ENCODE assay signal across 8 mouse cellular contexts in genomic region chr8:78648918-78649317, GRCm38 (mm10).
DNase-seq lines count a peak whose midpoint lies in the region; ATAC-seq and TF ChIP-seq lines count a peak whose summit lies in the region.
"Had no signal": no experiment of that assay in that cellular context is flagged by ENCODE, and none has a peak within 500 bp of the region (broad histone marks: within the 10 kb centered on the region; RNA-seq: fewer than 3 reads in every experiment).

No protein-coding gene starts in this region.

- H3K9me3 ChIP-seq in stomach, embryonic 16.5 days (replicated peaks; ENCODE audit: control insufficient read depth, low read length) = peaks cover 4% of the 10 kb centered on the region; the same call in 1 of the 2 replicates
- H3K9me3 ChIP-seq: stomach, embryonic 15.5 days had no signal

- H3K27ac ChIP-seq in bone marrow, adult 2 months (ENCODE audit: control insufficient read depth, insufficient read depth, low read depth, low read length, poor library complexity) = no peak overlapping the region
- H3K27ac ChIP-seq in stomach, embryonic 16.5 days (ENCODE audit: low read length) = no peak overlapping the region
- H3K27ac ChIP-seq: stomach, embryonic 15.5 days had no signal

- TF ChIP-seq POLR2A in bone marrow, adult 2 months (IDR thresholded peaks at IDR 0.05; ENCODE audit: borderline replicate concordance, control insufficient read depth, low read depth, low read length) = no peak

- WGBS in bone marrow, adult 2 months = 49% methylated on average over 7 of the region's 7 CpGs
- 24% methylated on average over 7 of the region's 7 CpGs for WGBS in stomach, embryonic 16.5 days

- DNase-seq in 3T3-L1 (ENCODE audit: low read depth, low spot score) = peak; percentile 90
- DNase-seq in B cell, adult 2 months = peak; percentile 86 to 89
- peak; percentile 65 to 74 for DNase-seq in frontal cortex, postnatal 36 days (ENCODE audit: low spot score in 2 of 2)
- peak; percentile 48 for DNase-seq in layer of hippocampus, adult 9-11 months
- peak; percentile 47 to 80 for DNase-seq in lung, postnatal 4 days

- no peak overlapping the region for H3K4me2 ChIP-seq in stomach, embryonic 16.5 days (ENCODE audit: low read depth, low read length)
- H3K4me2 ChIP-seq: stomach, embryonic 15.5 days had no signal

- H3K36me3 ChIP-seq in stomach, embryonic 16.5 days (ENCODE audit: control insufficient read depth, insufficient read depth, low read length) = 0 out of 2 replicates have a peak, but pooled peaks cover 4% of the 10 kb centered on the region
- H3K36me3 ChIP-seq: stomach, embryonic 15.5 days had no signal

- ATAC-seq in stomach, embryonic 16.5 days (ENCODE audit: insufficient read depth, low FRiP score) = 0 out of 2 replicates have a peak, but pooled peaks have one; percentile 33

- H3K9ac ChIP-seq in stomach, embryonic 16.5 days (ENCODE audit: low read length) = no peak overlapping the region
- H3K9ac ChIP-seq: stomach, embryonic 15.5 days had no signal

- no peaks in the 10 kb centered on the region for H3K27me3 ChIP-seq in stomach, embryonic 16.5 days (ENCODE audit: control insufficient read depth, insufficient read depth, low read length)
- H3K27me3 ChIP-seq: stomach, embryonic 15.5 days had no signal

- H3K4me3 ChIP-seq in bone marrow, adult 2 months (replicated peaks; ENCODE audit: control insufficient read depth, low read depth, low read length) = no peak overlapping the region
- no peak overlapping the region for H3K4me3 ChIP-seq in stomach, embryonic 16.5 days (replicated peaks; ENCODE audit: low read length)
- H3K4me3 ChIP-seq: stomach, embryonic 15.5 days had no signal

- H3K4me1 ChIP-seq in bone marrow, adult 2 months (ENCODE audit: control insufficient read depth, insufficient read depth, low read length) = no peaks in the 10 kb centered on the region
- H3K4me1 ChIP-seq in stomach, embryonic 16.5 days (ENCODE audit: control insufficient read depth, insufficient read depth, low read length) = peaks cover 18% of the 10 kb centered on the region

- peak; percentile 48 for TF ChIP-seq CTCF in bone marrow, adult 2 months (IDR thresholded peaks at IDR 0.05; ENCODE audit: control insufficient read depth, insufficient read depth, low read length)
